Mouse (Mus musculus): ENCODE measurements at regions not wholly inside any gene's neighbourhood (a gene's known extent, or its start where the extent isn't known, plus 50 kb on each side); places are given as distances from the start of the nearest gene placed in this dataset.
A peak's percentile ranks its signal among the peaks of the same experiment; 100 is the strongest.

DNA sequence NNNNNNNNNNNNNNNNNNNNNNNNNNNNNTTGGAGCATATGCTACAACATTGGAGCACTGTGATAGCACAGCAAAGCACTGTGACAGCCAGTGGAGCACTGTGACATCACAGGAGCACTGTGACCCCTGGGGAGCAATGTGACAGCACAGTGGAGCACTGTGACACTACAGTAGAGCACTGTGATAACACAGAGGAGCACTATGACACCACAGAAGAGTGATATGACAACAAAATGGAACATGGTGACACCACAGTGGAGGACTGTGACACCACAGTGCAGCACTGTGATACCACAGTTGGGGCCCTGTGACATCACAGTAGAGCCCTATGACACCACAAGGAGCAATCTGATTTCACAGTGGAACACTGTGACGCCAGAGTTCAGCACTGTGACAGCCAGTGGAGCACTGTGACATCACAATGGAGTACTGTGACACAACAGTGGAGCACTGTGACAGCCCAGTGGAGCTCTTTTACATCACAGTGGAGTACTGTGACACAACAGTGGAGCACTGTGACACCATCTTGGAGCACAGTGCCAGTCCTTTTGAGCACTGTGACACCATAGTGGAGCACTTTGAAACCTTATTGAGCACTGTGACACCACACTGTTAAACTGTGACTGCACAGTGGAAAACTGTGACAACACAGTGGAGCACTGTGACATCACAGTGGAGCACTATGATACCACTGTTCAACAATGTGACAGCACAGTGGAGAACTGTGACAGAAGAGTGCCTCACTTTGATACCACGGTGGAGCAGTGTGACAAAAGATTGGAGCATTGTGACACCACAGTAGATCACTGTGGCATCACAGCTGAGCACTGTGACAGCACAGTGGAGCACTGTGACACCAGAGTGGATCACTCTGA, 116.9 kb upstream of the Vmn1r2 start:
- H3K4me2 ChIP-seq (ENCODE audit: low read length): no peak overlapping the region
- H3K27ac ChIP-seq (replicated peaks in 1 of 2; ENCODE audit: control insufficient read depth in 1 of 2, insufficient read depth in 1 of 2, low read depth in 2 of 2, low read length in 2 of 2): no peak overlapping the region
- H3K4me3 ChIP-seq (ENCODE audit: control insufficient read depth in 1 of 2, insufficient read depth in 1 of 2, low read depth in 1 of 2, low read length in 2 of 2): no peak overlapping the region
- H3K9me3 ChIP-seq (ENCODE audit: control insufficient read depth, low read length): peaks cover 54% of the 10 kb centered on the region
- no peaks in the 10 kb centered on the region for H3K27me3 ChIP-seq (ENCODE audit: control insufficient read depth, insufficient read depth, low read length)
- H3K36me3 ChIP-seq (ENCODE audit: control insufficient read depth, insufficient read depth, low read length): no peaks in the 10 kb centered on the region
- 45% methylated on average over 2 of the region's 2 CpGs for WGBS
- peak; percentile 37 for ATAC-seq (ENCODE audit: insufficient number of reproducible peaks, insufficient read depth, low FRiP score, low read depth)
- no peaks in the 10 kb centered on the region for H3K4me1 ChIP-seq (ENCODE audit: control insufficient read depth in 2 of 2, insufficient read depth in 2 of 2, low read length in 2 of 2)
- no peak overlapping the region for H3K9ac ChIP-seq (ENCODE audit: low read length)

DNA sequence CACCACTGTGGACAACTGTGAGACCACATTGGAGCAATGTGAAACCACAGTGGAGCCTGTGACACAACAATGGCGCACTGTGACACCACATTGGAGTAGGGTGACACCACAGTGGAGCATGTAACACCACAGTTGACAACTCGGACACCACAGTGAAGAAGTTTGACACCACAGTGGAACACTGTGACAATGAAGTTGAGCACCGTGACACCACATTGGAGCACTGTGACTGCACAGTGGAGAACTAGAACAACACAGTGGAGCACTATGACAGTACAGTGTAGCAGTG, 116.3 kb upstream of the Vmn1r2 start:
- H3K27me3 ChIP-seq (ENCODE audit: control insufficient read depth, insufficient read depth, low read length): no peaks in the 10 kb centered on the region
- H3K36me3 ChIP-seq (ENCODE audit: control insufficient read depth, insufficient read depth, low read length): no peaks in the 10 kb centered on the region
- no peaks in the 10 kb centered on the region for H3K4me1 ChIP-seq (ENCODE audit: control insufficient read depth in 2 of 2, insufficient read depth in 2 of 2, low read length in 2 of 2)
- H3K27ac ChIP-seq (replicated peaks in 1 of 2; ENCODE audit: control insufficient read depth in 1 of 2, insufficient read depth in 1 of 2, low read depth in 2 of 2, low read length in 2 of 2): no peak overlapping the region
- no peak overlapping the region for H3K4me2 ChIP-seq (ENCODE audit: low read length)
- no peak overlapping the region for H3K9ac ChIP-seq (ENCODE audit: low read length)
- WGBS: 70% methylated on average over 3 of the region's 3 CpGs
- H3K4me3 ChIP-seq (ENCODE audit: control insufficient read depth in 1 of 2, insufficient read depth in 1 of 2, low read depth in 1 of 2, low read length in 2 of 2): no peak overlapping the region
- no peak for ATAC-seq (ENCODE audit: insufficient number of reproducible peaks, insufficient read depth, low FRiP score, low read depth)
- H3K9me3 ChIP-seq (ENCODE audit: control insufficient read depth, low read length): peaks cover 60% of the 10 kb centered on the region

DNA sequence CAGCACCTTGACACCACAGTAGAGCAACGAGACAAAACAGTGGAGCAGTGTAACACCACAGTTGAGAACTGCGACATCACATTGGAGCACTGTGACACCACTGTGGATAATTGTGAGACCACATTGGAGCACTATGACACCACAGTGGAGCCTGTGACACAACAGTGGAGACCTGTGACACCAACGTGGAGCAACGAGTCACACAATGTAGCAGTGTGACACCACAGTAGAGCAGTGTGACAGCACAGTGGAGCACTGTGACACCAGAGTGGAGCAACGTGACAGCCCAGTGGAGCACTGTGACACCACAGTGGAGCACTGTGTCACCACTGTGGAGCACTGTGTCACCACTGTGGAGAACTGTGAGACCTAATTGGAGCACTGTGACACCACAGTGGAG, 115.9 kb upstream of the Vmn1r2 start:
- Histone ChIP-seq H3K4me3 (ENCODE audit: control insufficient read depth in 1 of 2, insufficient read depth in 1 of 2, low read depth in 1 of 2, low read length in 2 of 2) (no peak overlapping the region), H3K4me1 (ENCODE audit: control insufficient read depth in 2 of 2, insufficient read depth in 2 of 2, low read length in 2 of 2) (no peaks in the 10 kb centered on the region), H3K27me3 (ENCODE audit: control insufficient read depth, insufficient read depth, low read length) (no peaks in the 10 kb centered on the region), H3K27ac (replicated peaks in 1 of 2; ENCODE audit: control insufficient read depth in 1 of 2, insufficient read depth in 1 of 2, low read depth in 2 of 2, low read length in 2 of 2) (no peak overlapping the region), H3K9me3 (ENCODE audit: control insufficient read depth, low read length) (peaks cover 64% of the 10 kb centered on the region), H3K4me2 (ENCODE audit: low read length) (no peak overlapping the region), H3K36me3 (ENCODE audit: control insufficient read depth, insufficient read depth, low read length) (no peaks in the 10 kb centered on the region), H3K9ac (ENCODE audit: low read length) (no peak overlapping the region)
- WGBS: 61% methylated on average over 5 of the region's 5 CpGs
- no peak for ATAC-seq (ENCODE audit: insufficient number of reproducible peaks, insufficient read depth, low FRiP score, low read depth)

DNA sequence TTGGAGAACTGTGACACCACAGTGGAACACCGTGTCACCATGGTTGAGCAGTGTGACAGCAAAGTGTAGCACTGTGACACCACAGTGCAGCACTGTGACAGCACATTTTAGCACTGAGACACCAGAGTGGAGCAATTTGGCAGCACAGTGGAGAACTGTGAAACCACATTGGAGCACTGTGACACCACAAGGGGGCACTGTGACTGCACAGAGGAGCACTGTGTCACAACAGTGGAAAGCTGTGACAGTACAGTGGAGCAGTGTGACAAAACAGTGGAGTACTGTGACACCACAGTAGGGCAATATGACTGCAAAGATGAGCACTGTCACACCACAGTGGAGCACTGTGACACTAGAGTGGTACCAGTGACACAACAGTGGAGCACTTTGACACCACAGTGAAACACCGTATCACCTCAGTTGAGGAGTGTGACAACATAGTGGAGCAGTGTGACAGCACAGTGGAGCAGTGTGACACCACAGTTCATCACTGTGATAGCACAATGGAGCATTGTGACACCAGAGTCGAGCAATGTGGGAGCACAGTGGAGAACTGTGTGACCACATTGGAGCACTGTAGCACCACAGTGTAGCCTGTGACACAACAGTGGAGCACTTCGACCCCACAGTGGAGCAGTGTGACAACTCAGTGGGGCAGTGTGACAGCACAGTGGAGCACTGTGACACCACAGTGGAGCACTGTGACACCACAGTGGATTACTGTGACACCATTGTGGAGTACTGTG, 114.6 kb upstream of the Vmn1r2 start:
- no peak overlapping the region for H3K27ac ChIP-seq (replicated peaks in 1 of 2; ENCODE audit: control insufficient read depth in 1 of 2, insufficient read depth in 1 of 2, low read depth in 2 of 2, low read length in 2 of 2)
- 0 out of 2 replicates have a peak, but pooled peaks have one; percentile 36 for ATAC-seq (ENCODE audit: insufficient number of reproducible peaks, insufficient read depth, low FRiP score, low read depth)
- H3K36me3 ChIP-seq (ENCODE audit: control insufficient read depth, insufficient read depth, low read length): no peaks in the 10 kb centered on the region
- WGBS: 71% methylated on average over 4 of the region's 4 CpGs
- H3K4me2 ChIP-seq (ENCODE audit: low read length): no peak overlapping the region
- H3K4me1 ChIP-seq (ENCODE audit: control insufficient read depth in 2 of 2, insufficient read depth in 2 of 2, low read length in 2 of 2): no peaks in the 10 kb centered on the region
- no peaks in the 10 kb centered on the region for H3K27me3 ChIP-seq (ENCODE audit: control insufficient read depth, insufficient read depth, low read length)
- peaks cover 66% of the 10 kb centered on the region for H3K9me3 ChIP-seq (ENCODE audit: control insufficient read depth, low read length)
- no peak overlapping the region for H3K4me3 ChIP-seq (ENCODE audit: control insufficient read depth in 1 of 2, insufficient read depth in 1 of 2, low read depth in 1 of 2, low read length in 2 of 2)
- no peak overlapping the region for H3K9ac ChIP-seq (ENCODE audit: low read length)

DNA sequence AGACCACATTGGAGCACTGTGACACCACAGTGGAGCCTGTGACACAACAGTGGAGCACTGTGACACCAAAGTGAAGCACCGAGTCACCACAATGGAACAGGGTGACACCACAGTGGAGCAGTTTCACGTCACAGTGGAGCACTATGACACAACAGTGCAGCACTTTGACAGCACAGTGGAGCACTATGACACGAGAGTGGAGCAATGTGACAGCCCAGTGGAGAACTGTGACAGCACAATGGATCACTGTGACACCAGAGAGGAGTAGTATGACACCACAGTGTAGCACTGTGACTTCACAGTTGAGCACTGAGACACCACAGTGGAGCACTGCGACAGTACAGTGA, 114.1 kb upstream of the Vmn1r2 start:
- 55% methylated on average over 4 of the region's 4 CpGs for WGBS
- no peak for ATAC-seq (ENCODE audit: insufficient number of reproducible peaks, insufficient read depth, low FRiP score, low read depth)
- Histone ChIP-seq H3K4me3 (ENCODE audit: control insufficient read depth in 1 of 2, insufficient read depth in 1 of 2, low read depth in 1 of 2, low read length in 2 of 2) (no peak overlapping the region), H3K9ac (ENCODE audit: low read length) (no peak overlapping the region), H3K4me2 (ENCODE audit: low read length) (no peak overlapping the region), H3K27me3 (ENCODE audit: control insufficient read depth, insufficient read depth, low read length) (no peaks in the 10 kb centered on the region), H3K36me3 (ENCODE audit: control insufficient read depth, insufficient read depth, low read length) (no peaks in the 10 kb centered on the region), H3K4me1 (ENCODE audit: control insufficient read depth in 2 of 2, insufficient read depth in 2 of 2, low read length in 2 of 2) (no peaks in the 10 kb centered on the region), H3K27ac (replicated peaks in 1 of 2; ENCODE audit: control insufficient read depth in 1 of 2, insufficient read depth in 1 of 2, low read depth in 2 of 2, low read length in 2 of 2) (no peak overlapping the region), H3K9me3 (ENCODE audit: control insufficient read depth, low read length) (peaks cover 66% of the 10 kb centered on the region)

DNA sequence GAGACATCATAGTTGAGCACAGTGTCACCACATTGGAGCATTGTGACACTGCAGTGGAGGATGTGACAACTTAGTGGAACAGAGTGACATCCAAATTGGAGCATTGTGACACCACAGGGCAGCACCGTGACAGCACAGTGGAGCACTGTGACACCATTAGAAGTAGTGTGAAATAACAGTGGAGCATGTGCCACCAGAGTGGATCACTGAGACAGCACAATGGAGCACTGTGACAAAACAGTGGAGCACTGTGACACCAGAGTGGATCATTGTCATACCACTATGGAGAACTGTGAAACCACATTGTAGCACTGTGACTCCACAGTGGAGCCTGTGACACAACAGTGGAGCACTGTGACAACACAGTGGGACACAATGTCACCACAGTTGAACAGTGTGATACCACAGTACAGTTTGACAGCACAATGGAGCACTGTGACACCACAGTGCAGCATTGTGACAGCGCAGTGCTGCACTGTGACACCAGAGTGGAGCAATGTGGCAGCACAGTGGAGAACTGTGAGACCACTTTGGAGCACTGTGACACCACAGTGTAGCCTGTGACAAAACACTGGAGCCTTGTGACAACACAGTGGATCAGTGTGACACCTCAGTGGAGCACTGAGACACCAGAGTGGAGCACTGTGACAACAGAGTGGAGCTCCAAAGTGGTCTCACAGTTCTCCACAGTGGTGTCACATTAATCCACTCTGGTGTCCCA, 113.5 kb upstream of the Vmn1r2 start:
- ATAC-seq (ENCODE audit: insufficient number of reproducible peaks, insufficient read depth, low FRiP score, low read depth): 0 out of 2 replicates have a peak, but pooled peaks have one; percentile 5
- Histone ChIP-seq H3K4me2 (ENCODE audit: low read length) (no peak overlapping the region), H3K9ac (ENCODE audit: low read length) (no peak overlapping the region), H3K4me3 (ENCODE audit: control insufficient read depth in 1 of 2, insufficient read depth in 1 of 2, low read depth in 1 of 2, low read length in 2 of 2) (no peak overlapping the region), H3K27ac (replicated peaks in 1 of 2; ENCODE audit: control insufficient read depth in 1 of 2, insufficient read depth in 1 of 2, low read depth in 2 of 2, low read length in 2 of 2) (no peak overlapping the region), H3K4me1 (ENCODE audit: control insufficient read depth in 2 of 2, insufficient read depth in 2 of 2, low read length in 2 of 2) (no peaks in the 10 kb centered on the region), H3K36me3 (ENCODE audit: control insufficient read depth, insufficient read depth, low read length) (no peaks in the 10 kb centered on the region), H3K9me3 (ENCODE audit: control insufficient read depth, low read length) (peaks cover 70% of the 10 kb centered on the region), H3K27me3 (ENCODE audit: control insufficient read depth, insufficient read depth, low read length) (no peaks in the 10 kb centered on the region)
- 76% methylated on average over 2 of the region's 2 CpGs for WGBS

DNA sequence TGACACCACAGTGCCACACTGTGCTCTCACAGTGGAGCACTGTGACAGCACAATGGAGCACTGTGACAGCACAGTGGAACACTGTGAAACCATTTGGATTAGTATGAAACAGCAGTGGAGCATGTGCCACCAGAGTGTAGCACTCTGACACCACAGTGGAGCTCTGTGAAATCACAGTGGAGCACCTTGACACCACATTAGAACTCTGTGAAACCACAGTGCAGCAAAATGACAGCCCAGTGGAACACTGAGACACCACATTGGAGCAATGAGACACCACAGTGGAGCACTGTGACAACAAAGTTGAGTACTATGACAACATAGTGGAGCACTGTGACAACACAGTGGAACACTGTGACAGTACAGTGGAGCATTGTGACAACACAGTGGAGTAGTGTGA, 112.2 kb upstream of the Vmn1r2 start:
- Histone ChIP-seq H3K4me2 (ENCODE audit: low read length) (no peak overlapping the region), H3K4me3 (ENCODE audit: control insufficient read depth in 1 of 2, insufficient read depth in 1 of 2, low read depth in 1 of 2, low read length in 2 of 2) (no peak overlapping the region), H3K9me3 (ENCODE audit: control insufficient read depth, low read length) (peaks cover 82% of the 10 kb centered on the region), H3K36me3 (ENCODE audit: control insufficient read depth, insufficient read depth, low read length) (no peaks in the 10 kb centered on the region), H3K4me1 (ENCODE audit: control insufficient read depth in 2 of 2, insufficient read depth in 2 of 2, low read length in 2 of 2) (no peaks in the 10 kb centered on the region), H3K9ac (ENCODE audit: low read length) (no peak overlapping the region), H3K27ac (replicated peaks in 1 of 2; ENCODE audit: control insufficient read depth in 1 of 2, insufficient read depth in 1 of 2, low read depth in 2 of 2, low read length in 2 of 2) (no peak overlapping the region), H3K27me3 (ENCODE audit: control insufficient read depth, insufficient read depth, low read length) (no peaks in the 10 kb centered on the region)
- no peak for ATAC-seq (ENCODE audit: insufficient number of reproducible peaks, insufficient read depth, low FRiP score, low read depth)
